Mouse (Mus musculus) ZHBTc4 (cell line): Measurements from ENCODE around the gene Gngt2.
"Not testable (repeated sequence)": the region's sequence is repeated elsewhere in the genome, so short reads cannot be mapped to it uniquely, and the experiment has no call there.

ENCODE experiments used
- DNase-seq: peaks from one replicate; pipeline ENCODE4 v3.0.0-alpha.2; 2011; ENCODE audit warnings: low read depth, low spot score

Gngt2 gene

GRCm38 (mm10) chr11:95840694-95841497 lies 3.9 kb downstream of the Gngt2 start:
- no peak for DNase-seq

DNA sequence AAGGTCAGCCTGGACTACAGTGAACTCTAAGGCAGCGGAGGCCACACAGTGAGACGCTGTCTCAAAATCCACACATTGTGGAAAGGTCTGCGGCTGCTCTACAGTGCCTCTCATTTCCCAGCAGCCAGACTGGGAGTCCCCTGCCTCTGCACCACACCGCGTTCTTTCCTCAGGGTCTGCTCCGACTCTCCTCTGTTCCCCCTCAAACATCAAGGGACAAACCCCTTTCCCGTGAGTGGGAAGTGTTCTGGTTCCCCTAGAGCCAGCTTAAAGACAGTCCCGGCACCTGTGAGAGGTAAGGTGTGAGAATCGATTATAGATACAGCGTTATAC lies 4.4 kb downstream of the Gngt2 start:
- DNase-seq, result no peak

DNA sequence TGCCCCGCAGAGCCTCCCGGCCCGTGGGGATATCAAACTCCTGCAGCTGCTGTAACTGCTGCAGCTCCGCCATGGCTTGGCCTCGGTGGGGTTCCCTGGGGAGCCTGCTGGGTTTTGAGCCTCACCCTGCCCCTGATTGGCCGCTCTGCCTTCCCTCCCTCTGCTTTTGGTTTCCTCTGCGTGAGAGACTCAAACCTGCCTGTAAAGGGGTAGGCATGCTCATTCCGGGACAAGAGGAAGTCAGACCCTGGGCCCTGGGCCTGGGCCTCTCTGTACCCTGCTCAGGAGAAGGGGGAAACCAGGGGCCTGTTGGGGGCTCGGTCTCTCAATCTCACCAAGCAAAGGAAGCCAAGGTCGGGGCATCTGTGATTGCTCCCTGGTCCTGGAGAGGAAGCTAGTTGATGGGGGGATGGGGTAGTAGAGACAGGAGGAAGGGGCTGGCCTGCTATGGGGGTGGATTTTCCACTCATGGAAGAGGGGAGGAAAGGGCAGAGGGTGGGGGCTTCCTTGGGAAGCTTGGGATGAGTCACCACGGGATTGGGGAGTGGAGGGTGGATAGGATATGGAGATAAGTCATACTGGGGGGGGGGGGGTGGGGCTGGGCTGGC lies 5.2 kb downstream of the Gngt2 start, which contains the start of gene Abi3:
Abi3 (minus strand) TSS at position 403 of the 608 bp plus-strand sequence.
- DNase-seq, result peak; percentile 43

DNA sequence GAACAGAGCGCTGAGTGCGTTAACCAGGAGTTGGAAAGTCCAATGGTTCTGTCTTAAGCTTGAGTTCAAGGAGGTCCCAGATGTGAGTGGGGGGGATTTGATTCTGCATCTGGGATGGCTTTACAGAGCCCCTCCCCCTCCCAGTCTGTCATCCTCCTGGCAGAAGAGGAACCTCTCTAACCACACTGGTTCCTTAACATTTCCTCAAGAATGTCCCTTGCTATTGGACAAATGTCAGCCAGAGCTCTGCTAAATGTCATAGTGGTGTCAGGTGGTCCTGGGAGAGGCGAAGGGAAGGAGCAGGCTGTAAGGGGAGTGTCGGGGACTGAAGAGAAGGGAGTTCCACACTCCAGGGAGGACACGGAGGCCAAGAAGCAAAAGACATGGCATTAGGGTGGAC lies 5.9 kb downstream of the Gngt2 start:
- DNase-seq, result no peak

DNA sequence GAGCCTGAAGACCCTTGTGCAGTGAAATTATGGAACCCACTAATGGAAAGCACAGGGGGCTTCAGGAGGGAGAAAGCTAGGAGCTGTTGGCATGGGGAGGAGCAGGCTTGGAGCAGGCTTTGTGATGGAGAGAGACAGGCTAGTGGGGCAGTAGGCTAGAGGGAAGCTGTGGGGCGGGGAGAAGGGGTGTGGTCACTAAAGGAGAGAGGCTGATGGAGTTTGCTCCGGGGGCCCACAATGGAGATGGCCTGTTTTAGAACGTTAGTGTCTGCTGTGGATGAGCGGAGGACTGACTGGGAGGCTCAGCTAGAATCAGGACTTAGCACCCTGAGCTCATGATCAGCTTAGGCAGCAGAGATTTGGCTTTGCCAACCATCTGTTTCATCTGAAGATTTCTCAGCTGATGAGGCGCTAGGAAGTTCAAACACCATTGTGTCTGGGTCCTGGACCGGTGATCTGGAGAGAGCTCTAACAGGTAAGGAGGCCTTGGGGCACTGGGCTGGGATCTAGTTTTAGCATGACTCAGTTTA lies 6.5 kb downstream of the Gngt2 start:
- DNase-seq, result peak; percentile 29

DNA sequence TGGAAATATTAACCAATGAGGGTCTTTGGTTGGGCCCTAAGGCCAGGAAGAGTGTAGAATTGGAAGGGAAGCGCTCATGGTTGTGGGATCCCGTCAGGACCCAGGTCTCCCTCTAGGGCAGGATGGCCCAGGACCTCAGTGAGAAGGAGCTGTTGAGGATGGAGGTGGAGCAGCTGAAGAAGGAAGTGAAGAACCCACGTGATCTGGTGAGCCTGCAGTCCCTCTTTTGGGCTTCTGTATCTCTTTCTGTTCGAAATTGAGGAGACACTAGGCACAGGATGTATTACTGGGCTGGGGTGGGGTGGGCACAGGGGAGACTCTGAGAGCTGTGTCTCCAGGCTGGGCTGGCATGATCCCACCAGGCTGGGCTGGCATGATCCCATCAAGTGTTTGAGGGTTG lies 7.9 kb downstream of the Gngt2 start:
- no peak for DNase-seq

- no peak for DNase-seq
These were observed 13.9 kb downstream of the Gngt2 start for GRCm38 (mm10) chr11:95850898-95851297.

DNA sequence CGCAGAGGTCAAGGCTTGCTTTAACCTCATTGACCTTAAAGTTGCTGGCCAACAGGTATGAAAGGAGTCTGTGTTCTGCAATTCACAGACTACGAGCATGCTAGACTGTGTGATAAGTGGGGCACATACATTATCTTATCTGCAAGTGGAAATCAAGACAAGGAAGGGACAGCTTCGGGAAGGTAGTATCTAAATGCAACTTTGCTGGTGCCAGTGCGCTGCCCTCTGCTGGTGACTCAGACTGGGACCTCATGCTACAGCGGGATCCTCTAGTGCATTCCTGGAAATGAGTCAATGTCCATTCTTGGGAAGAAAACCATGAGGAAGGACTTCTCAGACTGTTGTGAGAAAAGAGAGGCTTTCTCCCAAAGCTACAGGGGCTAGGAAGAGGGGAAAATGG lies 16.7 kb downstream of the Gngt2 start:
- peak; percentile 65 for DNase-seq

- peak; percentile 63 for DNase-seq
These were observed 20.3 kb downstream of the Gngt2 start for GRCm38 (mm10) chr11:95857306-95857705.

DNA sequence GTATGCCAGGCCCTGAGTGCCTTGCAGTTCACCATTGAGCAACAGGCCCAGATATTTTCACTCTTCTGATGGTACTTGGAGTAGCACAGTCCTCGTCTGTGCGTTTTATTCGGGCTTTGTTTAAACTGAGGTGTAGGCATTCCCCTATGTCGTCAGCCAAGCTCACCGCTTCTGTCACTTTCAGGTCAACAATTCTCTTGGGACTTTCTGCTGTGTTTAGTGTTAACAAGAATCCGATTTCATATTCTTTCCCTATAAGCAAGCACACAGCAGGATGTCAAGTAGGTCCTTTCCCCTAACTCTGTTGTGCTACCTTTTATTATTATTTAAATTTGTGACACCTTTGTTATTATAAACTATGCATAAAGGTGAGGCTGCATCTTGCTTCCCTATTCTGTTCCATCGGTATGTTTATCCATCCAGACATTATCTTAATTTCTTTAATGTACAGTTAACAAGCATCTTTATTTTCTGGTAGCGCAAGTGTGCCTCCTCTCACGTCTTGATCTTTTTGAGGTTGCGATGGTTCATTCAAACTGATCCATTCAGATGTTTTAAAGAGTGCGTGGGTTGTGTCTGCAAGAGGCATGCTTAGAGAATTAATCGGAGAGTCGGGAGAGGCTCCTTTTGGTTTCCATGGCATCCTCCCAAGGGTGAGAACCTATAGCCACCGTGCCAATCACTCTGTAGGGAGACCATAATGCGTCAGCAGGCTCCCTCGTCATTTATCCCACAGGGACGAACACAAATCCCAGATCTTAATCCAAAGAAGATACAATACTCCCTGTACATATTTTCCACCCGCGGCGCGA lies 20.9 kb downstream of the Gngt2 start:
- DNase-seq, result no peak

GRCm38 (mm10) chr11:95858528-95859467 lies 21.8 kb downstream of the Gngt2 start:
- peak; percentile 99 for DNase-seq

- peak; percentile 78 for DNase-seq
These were observed 22.4 kb downstream of the Gngt2 start for GRCm38 (mm10) chr11:95859468-95859855.

- peak; percentile 56 for DNase-seq
These were observed 23.1 kb downstream of the Gngt2 start for GRCm38 (mm10) chr11:95860071-95860490.

GRCm38 (mm10) chr11:95861397-95861796 lies 24.4 kb downstream of the Gngt2 start:
- DNase-seq, result no peak

- no peak for DNase-seq
These were observed 32.4 kb downstream of the Gngt2 start for GRCm38 (mm10) chr11:95869442-95869841.

DNA sequence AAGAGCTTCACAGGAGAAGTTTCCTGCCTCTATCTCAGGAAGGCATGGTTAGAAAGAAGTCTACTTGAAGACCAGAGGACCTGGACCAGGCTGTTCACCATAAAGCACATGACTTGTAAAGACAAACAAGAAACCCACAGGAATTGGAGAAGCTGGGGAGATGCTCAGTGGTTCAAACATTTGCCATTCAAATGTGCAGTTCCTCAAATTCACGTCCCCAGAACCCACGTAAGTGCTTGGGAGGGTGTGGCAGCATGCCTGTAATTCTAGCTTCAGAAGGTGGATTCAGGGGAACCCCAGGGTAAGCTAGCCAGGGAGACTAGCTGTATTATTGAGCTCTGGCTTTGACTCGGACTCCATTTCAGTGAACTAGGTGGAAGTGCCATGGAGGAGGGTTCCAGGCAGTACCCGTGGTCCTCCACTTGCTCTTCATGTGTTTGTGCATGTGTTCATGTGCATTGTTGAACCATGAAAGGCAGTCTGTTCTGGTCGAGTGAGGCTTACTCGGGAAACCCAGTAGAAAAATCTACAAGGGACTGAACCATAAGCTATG lies 33.0 kb downstream of the Gngt2 start:
- DNase-seq, result no peak

DNA sequence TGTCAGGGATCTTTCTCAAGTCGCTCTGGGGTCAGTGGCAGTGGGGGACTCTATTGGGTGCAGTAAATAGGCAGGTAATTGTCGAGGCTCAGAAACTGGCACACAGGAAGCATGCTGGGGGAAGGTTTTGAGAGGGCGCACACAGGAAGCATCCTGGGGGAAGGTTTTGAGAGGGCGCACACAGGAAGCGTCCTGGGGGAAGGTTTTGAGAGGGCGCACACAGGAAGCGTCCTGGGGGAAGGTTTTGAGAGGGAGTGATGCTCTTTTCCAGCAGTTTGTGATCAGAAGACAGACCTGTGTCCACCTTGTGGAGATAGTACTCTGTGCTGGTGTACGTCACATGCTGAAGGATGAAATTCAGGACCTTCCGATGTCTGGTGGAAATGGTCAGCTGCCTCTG lies 38.8 kb downstream of the Gngt2 start:
- DNase-seq, result peak; percentile 82

DNA sequence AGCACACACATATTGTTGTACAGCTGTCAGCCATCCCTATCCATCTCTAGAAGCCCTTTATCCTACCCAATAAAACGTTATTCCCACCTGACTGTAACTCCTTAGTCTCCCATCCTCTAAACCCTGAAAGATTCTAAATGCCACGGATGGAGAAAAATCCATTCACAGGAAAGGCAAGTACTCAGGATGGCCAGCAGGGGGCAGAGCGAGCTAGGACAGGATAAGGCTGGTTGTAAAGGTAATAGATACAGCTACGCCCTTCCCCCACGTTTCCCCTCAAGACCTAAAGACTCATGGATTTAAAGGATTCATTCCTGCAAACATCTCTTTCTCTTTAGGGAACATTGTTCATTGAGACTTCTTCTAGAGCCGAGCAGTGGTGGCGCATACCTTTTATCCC lies 39.3 kb downstream of the Gngt2 start:
- peak; percentile 91 for DNase-seq

- DNase-seq, result not testable (repeated sequence)
These were observed 42.8 kb downstream of the Gngt2 start for GRCm38 (mm10) chr11:95879861-95880260.

DNA sequence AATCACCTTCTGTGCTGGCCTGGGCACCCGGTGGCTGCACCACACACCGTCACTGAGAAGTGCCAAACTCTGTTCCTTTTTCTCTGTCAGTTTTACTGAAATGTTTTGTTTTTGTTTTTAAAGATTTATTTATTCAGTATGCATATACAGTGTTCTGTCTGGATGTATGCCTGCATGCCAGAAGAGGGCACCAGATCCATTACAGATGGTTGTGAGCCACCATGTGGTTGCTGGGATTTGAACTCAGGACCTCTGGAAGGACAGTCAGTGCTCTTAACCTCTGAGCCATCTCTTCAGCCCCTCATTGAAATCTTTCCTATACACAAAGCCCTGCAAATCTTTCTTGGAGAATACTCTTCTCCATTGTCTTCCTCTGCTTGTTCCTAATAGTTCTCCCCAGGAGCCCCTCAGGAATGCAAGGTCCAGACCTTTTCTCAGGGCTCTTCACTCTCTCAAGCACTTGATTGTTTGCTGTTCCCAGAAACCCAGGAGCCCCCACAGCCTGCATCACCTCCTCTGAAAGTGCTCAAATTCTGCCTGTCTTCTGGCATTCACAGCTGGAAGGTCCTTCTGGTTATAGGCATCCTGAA lies 53.5 kb downstream of the Gngt2 start:
- no peak for DNase-seq
